Mouse (Mus musculus): ENCODE results near the gene Olfr853. TPM values are rescaled to one million over a fixed set of nuclear protein-coding genes. Genes with fewer than 3 reads are reported as not detected.

The Olfr853 gene
- not detected in 2 replicates for polyA plus RNA-seq (2016; fragmentation: Nextera tagmentation; extraction: Ambion mirVana)

DNA sequence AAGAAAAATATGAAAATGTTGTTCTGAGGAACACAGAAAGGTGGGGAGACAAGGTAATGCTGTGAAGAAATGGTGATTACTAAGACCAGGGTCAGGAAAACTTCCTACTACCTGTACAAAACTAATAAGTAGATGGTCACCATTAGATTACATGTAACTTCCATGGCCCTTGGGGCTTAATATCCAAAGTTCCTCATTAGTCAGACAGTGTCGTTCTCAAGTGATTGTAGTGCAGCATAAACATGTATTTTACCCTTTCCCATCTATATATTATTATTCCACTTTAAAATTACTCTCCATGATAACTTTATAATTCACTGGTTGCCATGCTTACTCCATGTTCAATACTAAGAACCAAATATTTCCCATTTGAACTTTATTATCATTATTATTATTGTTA, at the start of gene Olfr853:
Olfr853 (minus strand) TSS at position 101 of the 400 bp plus-strand sequence.
- Histone ChIP-seq H3K27me3 (ENCODE audit: insufficient read depth, poor library complexity, severe bottlenecking) (no peaks in the 10 kb centered on the region), H3K27ac (no peak within 1 kb of the TSS), H3K4me1 (no peaks in the 10 kb centered on the region), H3K4me3 (no peak within 1 kb of the TSS), H3K36me3 (no peaks in the 10 kb centered on the region), H3K9me3 (peaks cover 11% of the 10 kb centered on the region; the same call in 1 of the 2 replicates)
- no peak for DNase-seq (ENCODE audit: low spot score)
- 74% methylated on average over 1 of the region's 1 CpGs for WGBS

DNA sequence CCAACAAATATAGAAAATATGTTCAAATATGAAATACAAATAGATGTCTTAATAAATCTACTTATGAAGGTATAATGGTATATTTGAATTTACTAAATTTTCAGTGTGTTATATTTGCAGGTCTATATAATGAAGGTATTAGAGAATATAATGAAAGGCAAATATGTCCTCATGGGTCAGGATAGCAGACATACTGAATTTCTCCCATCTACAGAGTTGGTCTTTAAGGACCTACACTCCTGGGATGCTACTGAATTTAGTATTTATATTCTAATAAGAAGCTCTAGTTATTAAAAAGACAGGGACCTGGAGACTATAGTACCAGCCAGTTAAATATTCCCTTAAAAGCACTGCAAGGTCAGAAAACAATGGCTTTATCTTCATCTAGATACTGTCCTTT, 41.4 kb upstream of the Olfr853 start, which contains the start of gene Olfr855:
Olfr855 (plus strand) TSS at position 301 of the 400 bp plus-strand sequence.
- H3K27me3 ChIP-seq (ENCODE audit: insufficient read depth, poor library complexity, severe bottlenecking) = no peaks in the 10 kb centered on the region
- no peaks in the 10 kb centered on the region for H3K4me1 ChIP-seq
- H3K36me3 ChIP-seq = no peaks in the 10 kb centered on the region
- H3K4me3 ChIP-seq = no peak within 1 kb of the TSS
- no peak within 1 kb of the TSS for H3K27ac ChIP-seq
- DNase-seq (ENCODE audit: low spot score) = no peak
- peaks cover 2% of the 10 kb centered on the region; the same call in 1 of the 2 replicates for H3K9me3 ChIP-seq

DNA sequence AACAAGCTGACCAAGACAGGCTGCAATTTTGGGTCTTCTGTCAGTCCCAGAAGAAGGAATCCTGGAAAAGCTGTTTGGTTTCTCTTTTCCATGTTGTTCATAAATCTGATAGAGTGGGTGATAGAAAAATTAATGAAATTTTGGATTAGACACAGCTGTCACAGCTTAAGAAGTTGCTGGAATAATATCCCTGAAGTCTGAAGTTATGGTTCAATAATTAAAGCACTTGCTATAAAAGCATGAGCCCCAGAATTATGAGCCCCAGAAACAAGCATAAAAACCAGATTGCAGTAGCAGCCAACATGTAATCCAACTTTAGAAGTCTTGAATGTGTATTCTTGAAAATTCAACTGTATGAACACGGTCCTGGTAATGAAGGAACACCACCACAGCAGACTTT, 26.4 kb upstream of the Olfr853 start, which contains the start of gene Olfr854:
Olfr854 (minus strand) TSS at position 101 of the 400 bp plus-strand sequence.
- Histone ChIP-seq H3K27me3 (ENCODE audit: insufficient read depth, poor library complexity, severe bottlenecking) (no peaks in the 10 kb centered on the region), H3K4me1 (no peaks in the 10 kb centered on the region), H3K4me3 (no peak within 1 kb of the TSS), H3K27ac (no peak within 1 kb of the TSS), H3K36me3 (no peaks in the 10 kb centered on the region), H3K9me3 (no peaks in the 10 kb centered on the region)
- 63% methylated on average over 1 of the region's 1 CpGs for WGBS
- DNase-seq (ENCODE audit: low spot score) = no peak

DNA sequence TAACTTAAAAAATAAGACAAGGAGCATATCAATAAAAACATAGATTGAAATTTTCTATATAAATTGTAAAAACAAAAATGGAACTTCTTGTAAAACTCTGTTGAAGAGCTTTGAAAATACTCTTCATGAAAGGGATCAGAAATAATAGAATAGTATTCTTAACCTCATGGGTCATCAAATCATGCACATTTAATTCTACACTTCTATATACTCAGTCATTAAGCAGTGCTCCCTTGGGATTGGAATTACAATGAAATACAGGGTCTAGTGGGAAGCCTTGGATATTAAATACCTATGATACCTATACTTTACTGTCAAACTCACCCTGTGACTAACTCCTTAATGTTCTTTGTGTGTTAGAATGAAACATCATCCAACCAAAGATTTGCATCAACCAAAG, 47.9 kb downstream of the Olfr853 start, which contains the start of gene Olfr851:
Olfr851 (plus strand) TSS at position 301 of the 400 bp plus-strand sequence.
- peaks cover 16% of the 10 kb centered on the region for H3K9me3 ChIP-seq
- H3K36me3 ChIP-seq = no peaks in the 10 kb centered on the region
- no peak within 1 kb of the TSS for H3K27ac ChIP-seq
- no peak within 1 kb of the TSS for H3K4me3 ChIP-seq
- DNase-seq (ENCODE audit: low spot score) = no peak
- no peaks in the 10 kb centered on the region for H3K4me1 ChIP-seq
- no peaks in the 10 kb centered on the region for H3K27me3 ChIP-seq (ENCODE audit: insufficient read depth, poor library complexity, severe bottlenecking)

Other genes with a start within 250 kb of the Olfr853 start
- not detected in 2 replicates for gene Olfr844, start 224.7 kb downstream of the Olfr853 start, polyA plus RNA-seq (2016; fragmentation: Nextera tagmentation; extraction: Ambion mirVana)
- not detected in 2 replicates for gene Olfr845, start 204.6 kb downstream of the Olfr853 start, polyA plus RNA-seq (2016; fragmentation: Nextera tagmentation; extraction: Ambion mirVana)
- gene Olfr846, start 177.1 kb downstream of the Olfr853 start, polyA plus RNA-seq (2016; fragmentation: Nextera tagmentation; extraction: Ambion mirVana) = not detected in 2 replicates
- not detected in 2 replicates for gene Olfr847, start 162.4 kb downstream of the Olfr853 start, polyA plus RNA-seq (2016; fragmentation: Nextera tagmentation; extraction: Ambion mirVana)
- gene Olfr849, start 100.8 kb downstream of the Olfr853 start, polyA plus RNA-seq (2016; fragmentation: Nextera tagmentation; extraction: Ambion mirVana) = not detected in 2 replicates
- not detected in 2 replicates for gene Olfr850, start 62.8 kb downstream of the Olfr853 start, polyA plus RNA-seq (2016; fragmentation: Nextera tagmentation; extraction: Ambion mirVana)
- not detected in 2 replicates for gene Olfr851, start 47.8 kb downstream of the Olfr853 start, polyA plus RNA-seq (2016; fragmentation: Nextera tagmentation; extraction: Ambion mirVana)
- not detected in 2 replicates for gene Olfr854, start 26.3 kb upstream of the Olfr853 start, polyA plus RNA-seq (2016; fragmentation: Nextera tagmentation; extraction: Ambion mirVana)
- gene Olfr855, start 41.5 kb upstream of the Olfr853 start, polyA plus RNA-seq (2016; fragmentation: Nextera tagmentation; extraction: Ambion mirVana) = not detected in 2 replicates
- gene Zfp317, start 81.0 kb upstream of the Olfr853 start, polyA plus RNA-seq (2016; fragmentation: Nextera tagmentation; extraction: Ambion mirVana) = 23.6 and 23.8 TPM in 2 replicates
- gene Olfr857, start 168.4 kb upstream of the Olfr853 start, polyA plus RNA-seq (2016; fragmentation: Nextera tagmentation; extraction: Ambion mirVana) = not detected in 2 replicates
- gene Olfr58, start 239.2 kb upstream of the Olfr853 start, polyA plus RNA-seq (2016; fragmentation: Nextera tagmentation; extraction: Ambion mirVana) = not detected in 2 replicates

Data from heart, embryonic 10.5 days (tissue).